Mouse (Mus musculus) G1E (cell line): Measurements from ENCODE around the gene Mycbp2. TPM values are rescaled to one million over a fixed set of nuclear protein-coding genes. Genes with fewer than 3 reads are reported as not detected.

Source experiments
- ATAC-seq: 2 replicates; pipeline ENCODE4 v1.8.0; 2016; ENCODE audit warnings: mild to moderate bottlenecking; ENCODE audit not compliant: insufficient number of reproducible peaks, poor library complexity, low FRiP score, severe bottlenecking; ENCODE audit errors: extremely low read depth
- DNase-seq: peaks from one replicate; pipeline ENCODE4 v3.0.0; 2012; ENCODE audit warnings: low spot score
- H3K27me3 ChIP-seq: 2 replicates; pipeline ENCODE4 v1.6.1; 2012; ENCODE audit warnings: mild to moderate bottlenecking, low read length, inconsistent platforms; ENCODE audit not compliant: insufficient read depth
- H3K36me3 ChIP-seq: replicated peaks from 2 replicates; pipeline ENCODE3; 2012; ENCODE audit warnings: mild to moderate bottlenecking, inconsistent platforms
- H3K4me1 ChIP-seq: 2 replicates; pipeline ENCODE4 v1.6.1; 2012; ENCODE audit warnings: low read depth, low read length, inconsistent platforms, mixed read lengths; ENCODE audit not compliant: insufficient read depth
- H3K4me3 ChIP-seq: 2 replicates; pipeline ENCODE4 v1.5.1; 2012; ENCODE audit warnings: low read depth, mild to moderate bottlenecking, inconsistent platforms, low read length, moderate library complexity, mixed read lengths
- H3K9me3 ChIP-seq: replicated peaks from 2 replicates; pipeline ENCODE4 v1.6.1; 2012; ENCODE audit warnings: inconsistent platforms
- CTCF ChIP-seq: IDR thresholded peaks from 2 replicates; pipeline ENCODE4 v1.5.1; 2012; ENCODE audit warnings: low read depth, low read length, inconsistent platforms, mixed read lengths
- GATA1 ChIP-seq: IDR thresholded peaks from 2 replicates; pipeline ENCODE4 v1.6.1; 2012; ENCODE audit warnings: borderline replicate concordance, low read length, inconsistent platforms, mixed read lengths
- GATA2 ChIP-seq: IDR thresholded peaks from 2 replicates; pipeline ENCODE4 v1.6.1; 2012; ENCODE audit warnings: low read depth, low read length, inconsistent platforms, borderline replicate concordance
- POLR2AphosphoS5 ChIP-seq: IDR thresholded peaks from 2 replicates; pipeline ENCODE4 v1.6.1; 2012; ENCODE audit warnings: low read depth, low read length, inconsistent platforms; ENCODE audit not compliant: insufficient replicate concordance
- TAL1 ChIP-seq: conservative IDR thresholded peaks from 2 replicates; pipeline ENCODE4 v1.6.1; 2012; ENCODE audit warnings: low read depth, low read length, inconsistent platforms, mixed read lengths
- polyA plus RNA-seq: library from polyadenylated mRNA; stranded (reverse); fragments of >175 nt; gene quantifications from 2 replicates; pipeline ENCODE4 v1.2.3, GENCODE M21; 2012
- total RNA-seq, 2 experiments: library from RNA; stranded (forward) in 1 of 2; stranded (reverse) in 1 of 2; fragments of 200-1000 nt in 1 of 2; fragments of >200 nt in 1 of 2; fragmentation: Nextera tagmentation in 1 of 2; gene quantifications; 2 replicates each; pipeline ENCODE4 v1.2.3; 2014 to 2017

Gene Mycbp2
- total and polyA plus RNA-seq, 3 experiments = 14.8 to 139 (median 46.1) TPM

- no peaks in the 10 kb centered on the region for H3K4me1 ChIP-seq
- peaks cover 48% of the 10 kb centered on the region for H3K36me3 ChIP-seq
- H3K27me3 ChIP-seq = no peaks in the 10 kb centered on the region
- ATAC-seq (no peak), DNase-seq (no peak)
- H3K4me3 ChIP-seq = no peak overlapping the region
- TF ChIP-seq CTCF (no peak), GATA1 (no peak), POLR2AphosphoS5 (no peak), GATA2 (no peak), TAL1 (no peak)
- no peaks in the 10 kb centered on the region for H3K9me3 ChIP-seq
Observed at GRCm38 (mm10) chr14:103286650-103287049, 60.0 kb downstream of the Mycbp2 start.

DNA sequence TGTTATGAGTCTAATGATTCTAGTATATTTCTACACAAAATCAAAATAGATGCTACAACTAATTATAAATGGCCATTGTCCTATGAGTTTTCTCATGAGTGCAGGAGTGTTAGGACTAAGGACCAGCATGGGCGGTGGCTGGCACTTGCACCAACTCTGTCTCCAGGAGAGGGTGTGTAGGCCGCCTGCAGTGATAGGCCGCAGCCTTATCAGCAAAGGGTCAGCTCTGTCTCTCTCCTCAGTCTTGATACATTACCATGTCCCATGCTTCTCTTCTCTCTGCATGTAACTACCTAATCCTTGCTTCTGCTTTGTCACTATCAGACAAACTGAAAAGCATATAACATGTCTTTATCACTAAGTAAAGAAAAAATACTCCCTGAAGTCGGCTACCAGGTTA, 69.9 kb downstream of the Mycbp2 start:
- H3K4me1 ChIP-seq = peaks cover 9% of the 10 kb centered on the region
- no peak overlapping the region; the same call in 1 of the 2 replicates for H3K4me3 ChIP-seq
- ATAC-seq (peak; percentile 95), DNase-seq (peak; percentile 15)
- H3K27me3 ChIP-seq = no peaks in the 10 kb centered on the region
- H3K36me3 ChIP-seq = peaks cover 42% of the 10 kb centered on the region
- H3K9me3 ChIP-seq = no peaks in the 10 kb centered on the region
- TF ChIP-seq CTCF (no peak), GATA2 (no peak), GATA1 (no peak), TAL1 (0 out of 2 replicates have a peak, but pooled peaks have one; percentile 11)

DNA sequence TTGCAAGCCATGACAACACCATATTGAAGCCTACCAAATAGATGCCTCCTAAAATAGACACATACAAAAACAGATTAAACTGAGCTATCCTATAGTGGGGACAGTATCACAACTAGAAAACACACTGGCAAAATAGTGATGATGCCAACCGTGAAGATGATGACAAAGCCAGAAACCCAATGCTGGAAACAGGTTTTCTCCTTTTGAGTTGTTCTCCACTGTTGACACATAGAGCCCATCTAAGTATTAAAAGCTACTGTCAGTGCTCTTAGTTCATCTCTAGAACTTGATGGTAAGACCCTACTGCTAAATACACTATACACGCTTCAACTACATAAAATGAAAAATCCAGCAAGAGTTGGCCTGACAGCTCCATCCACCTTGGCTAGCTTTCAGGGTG, 86.2 kb downstream of the Mycbp2 start:
- peaks cover 32% of the 10 kb centered on the region for H3K4me1 ChIP-seq
- ATAC-seq = no peak
- DNase-seq = no peak
- no peak overlapping the region for H3K4me3 ChIP-seq
- H3K9me3 ChIP-seq = no peaks in the 10 kb centered on the region
- no peak for TF ChIP-seq GATA2
- TF ChIP-seq GATA1 = no peak
- no peak for TF ChIP-seq TAL1
- no peak for TF ChIP-seq CTCF
- TF ChIP-seq POLR2AphosphoS5 = no peak
- H3K27me3 ChIP-seq = no peaks in the 10 kb centered on the region
- H3K36me3 ChIP-seq = peaks cover 44% of the 10 kb centered on the region

GRCm38 (mm10) chr14:103258745-103259144, 87.9 kb downstream of the Mycbp2 start:
- TF ChIP-seq CTCF (no peak), GATA1 (no peak), POLR2AphosphoS5 (no peak), GATA2 (no peak), TAL1 (no peak)
- DNase-seq (no peak), ATAC-seq (peak; percentile 62; the same call in 1 of the 2 replicates)
- Histone ChIP-seq H3K4me1 (peaks cover 34% of the 10 kb centered on the region), H3K4me3 (no peak overlapping the region), H3K27me3 (no peaks in the 10 kb centered on the region), H3K9me3 (no peaks in the 10 kb centered on the region), H3K36me3 (peaks cover 52% of the 10 kb centered on the region)

- no peaks in the 10 kb centered on the region for H3K9me3 ChIP-seq
- H3K36me3 ChIP-seq = peaks cover 55% of the 10 kb centered on the region
- H3K27me3 ChIP-seq = no peaks in the 10 kb centered on the region
- H3K4me1 ChIP-seq = peaks cover 34% of the 10 kb centered on the region
- ATAC-seq (no peak), DNase-seq (no peak)
- no peak overlapping the region for H3K4me3 ChIP-seq
- TF ChIP-seq TAL1 = no peak
- no peak for TF ChIP-seq POLR2AphosphoS5
- no peak for TF ChIP-seq GATA1
- no peak for TF ChIP-seq CTCF
- no peak for TF ChIP-seq GATA2
Observed at GRCm38 (mm10) chr14:103256866-103257265, 89.7 kb downstream of the Mycbp2 start.

GRCm38 (mm10) chr14:103254311-103254710, 92.3 kb downstream of the Mycbp2 start:
- DNase-seq (no peak), ATAC-seq (no peak)
- Histone ChIP-seq H3K36me3 (peaks cover 50% of the 10 kb centered on the region), H3K4me1 (peaks cover 23% of the 10 kb centered on the region), H3K9me3 (no peaks in the 10 kb centered on the region), H3K27me3 (no peaks in the 10 kb centered on the region), H3K4me3 (no peak overlapping the region)
- TF ChIP-seq GATA1 (no peak), CTCF (no peak), TAL1 (no peak), POLR2AphosphoS5 (no peak), GATA2 (no peak)

GRCm38 (mm10) chr14:103242020-103242419, 104.6 kb downstream of the Mycbp2 start:
- H3K9me3 ChIP-seq = no peaks in the 10 kb centered on the region
- TF ChIP-seq POLR2AphosphoS5 (no peak), CTCF (no peak), GATA1 (no peak), TAL1 (no peak), GATA2 (no peak)
- no peak for DNase-seq

More at GRCm38 (mm10) chr14:103242020-103242419, 104.6 kb downstream of the Mycbp2 start:
- ATAC-seq = no peak
- Histone ChIP-seq H3K27me3 (no peaks in the 10 kb centered on the region), H3K4me1 (no peaks in the 10 kb centered on the region), H3K36me3 (peaks cover 31% of the 10 kb centered on the region), H3K4me3 (no peak overlapping the region)
